Mouse (Mus musculus): Measurements from ENCODE around the gene Cyld. TPM values are rescaled to one million over a fixed set of nuclear protein-coding genes. Genes with fewer than 3 reads are reported as not detected.
"Not testable (repeated sequence)": the region's sequence is repeated elsewhere in the genome, so short reads cannot be mapped to it uniquely, and the experiment has no call there.

The Cyld gene
- polyA plus RNA-seq, 1 experiment from 2014 or later = 13.2 TPM

GRCm38 (mm10) chr8:88755175-88755791 is 58.5 kb downstream of the Cyld start:
- Histone ChIP-seq H3K9ac (ENCODE audit: low read length) (no peak overlapping the region), H3K27ac (ENCODE audit: low read depth, low read length) (no peak overlapping the region), H3K4me3 (ENCODE audit: low read depth, low read length) (no peak overlapping the region; the same call in 1 of the 2 replicates), H3K27me3 (ENCODE audit: control insufficient read depth, insufficient read depth, low read length) (no peaks in the 10 kb centered on the region), H3K36me3 (ENCODE audit: control insufficient read depth, insufficient read depth, low read length) (no peaks in the 10 kb centered on the region), H3K4me1 (replicated peaks; ENCODE audit: control insufficient read depth, insufficient read depth, low read length) (no peaks in the 10 kb centered on the region), H3K4me2 (ENCODE audit: low read depth, low read length, severe bottlenecking) (peak overlapping the region; percentile 41; the same call in 1 of the 2 replicates), H3K9me3 (ENCODE audit: control insufficient read depth, low read length) (no peaks in the 10 kb centered on the region)
- DNase-seq (ENCODE audit: low spot score) (peak; percentile 88), ATAC-seq (replicated peaks; ENCODE audit: low FRiP score) (peak; percentile 30; the same call in 1 of the 2 replicates)
- WGBS = 4% methylated on average over 14 of the region's 14 CpGs

GRCm38 (mm10) chr8:88761980-88762379 is 65.2 kb downstream of the Cyld start:
- no peak for ATAC-seq (replicated peaks; ENCODE audit: low FRiP score)
- Histone ChIP-seq H3K27ac (ENCODE audit: low read depth, low read length) (no peak overlapping the region), H3K9me3 (ENCODE audit: control insufficient read depth, low read length) (no peaks in the 10 kb centered on the region), H3K9ac (ENCODE audit: low read length) (no peak overlapping the region), H3K4me3 (ENCODE audit: low read depth, low read length) (no peak overlapping the region), H3K4me1 (replicated peaks; ENCODE audit: control insufficient read depth, insufficient read depth, low read length) (no peaks in the 10 kb centered on the region), H3K27me3 (ENCODE audit: control insufficient read depth, insufficient read depth, low read length) (no peaks in the 10 kb centered on the region), H3K36me3 (ENCODE audit: control insufficient read depth, insufficient read depth, low read length) (no peaks in the 10 kb centered on the region), H3K4me2 (ENCODE audit: low read depth, low read length, severe bottlenecking) (no peak overlapping the region)
- DNase-seq (ENCODE audit: low spot score) = no peak
- WGBS = 88% methylated on average over 12 of the region's 12 CpGs

- 81% methylated on average over 7 of the region's 7 CpGs for WGBS
- Histone ChIP-seq H3K9me3 (ENCODE audit: control insufficient read depth, low read length) (no peaks in the 10 kb centered on the region; the same call in 1 of the 2 replicates), H3K27me3 (ENCODE audit: control insufficient read depth, insufficient read depth, low read length) (no peaks in the 10 kb centered on the region), H3K4me1 (replicated peaks; ENCODE audit: control insufficient read depth, insufficient read depth, low read length) (0 out of 2 replicates have a peak, but pooled peaks cover 2% of the 10 kb centered on the region), H3K36me3 (ENCODE audit: control insufficient read depth, insufficient read depth, low read length) (no peaks in the 10 kb centered on the region), H3K4me2 (ENCODE audit: low read depth, low read length, severe bottlenecking) (no peak overlapping the region), H3K4me3 (ENCODE audit: low read depth, low read length) (no peak overlapping the region), H3K9ac (ENCODE audit: low read length) (no peak overlapping the region), H3K27ac (ENCODE audit: low read depth, low read length) (no peak overlapping the region)
- ATAC-seq (replicated peaks; ENCODE audit: low FRiP score) (no peak), DNase-seq (ENCODE audit: low spot score) (no peak)
These were observed 74.4 kb downstream of the Cyld start for GRCm38 (mm10) chr8:88771241-88771640.

GRCm38 (mm10) chr8:88774593-88775297 is 77.9 kb downstream of the Cyld start:
- Histone ChIP-seq H3K4me3 (ENCODE audit: low read depth, low read length) (no peak overlapping the region), H3K4me1 (replicated peaks; ENCODE audit: control insufficient read depth, insufficient read depth, low read length) (0 out of 2 replicates have a peak, but pooled peaks cover 2% of the 10 kb centered on the region), H3K9me3 (ENCODE audit: control insufficient read depth, low read length) (no peaks in the 10 kb centered on the region; the same call in 1 of the 2 replicates), H3K9ac (ENCODE audit: low read length) (no peak overlapping the region), H3K4me2 (ENCODE audit: low read depth, low read length, severe bottlenecking) (no peak overlapping the region), H3K36me3 (ENCODE audit: control insufficient read depth, insufficient read depth, low read length) (no peaks in the 10 kb centered on the region), H3K27me3 (ENCODE audit: control insufficient read depth, insufficient read depth, low read length) (no peaks in the 10 kb centered on the region), H3K27ac (ENCODE audit: low read depth, low read length) (no peak overlapping the region)
- DNase-seq (ENCODE audit: low spot score) (no peak), ATAC-seq (replicated peaks; ENCODE audit: low FRiP score) (no peak)
- WGBS = 53% methylated on average over 19 of the region's 19 CpGs

- ATAC-seq (replicated peaks; ENCODE audit: low FRiP score) (no peak), DNase-seq (ENCODE audit: low spot score) (no peak)
- no peak overlapping the region for H3K9ac ChIP-seq (ENCODE audit: low read length)
- no peak overlapping the region for H3K27ac ChIP-seq (ENCODE audit: low read depth, low read length)
- H3K4me1 ChIP-seq (replicated peaks; ENCODE audit: control insufficient read depth, insufficient read depth, low read length) = 0 out of 2 replicates have a peak, but pooled peaks cover 2% of the 10 kb centered on the region
- no peak overlapping the region for H3K4me3 ChIP-seq (ENCODE audit: low read depth, low read length)
- H3K4me2 ChIP-seq (ENCODE audit: low read depth, low read length, severe bottlenecking) = no peak overlapping the region
- H3K36me3 ChIP-seq (ENCODE audit: control insufficient read depth, insufficient read depth, low read length) = no peaks in the 10 kb centered on the region
- WGBS = 75% methylated on average over 7 of the region's 7 CpGs
- H3K9me3 ChIP-seq (ENCODE audit: control insufficient read depth, low read length) = no peaks in the 10 kb centered on the region
- H3K27me3 ChIP-seq (ENCODE audit: control insufficient read depth, insufficient read depth, low read length) = no peaks in the 10 kb centered on the region
These were observed 78.4 kb downstream of the Cyld start for GRCm38 (mm10) chr8:88775298-88775646.

GRCm38 (mm10) chr8:88780142-88780541 is 83.3 kb downstream of the Cyld start:
- ATAC-seq (replicated peaks; ENCODE audit: low FRiP score) (no peak), DNase-seq (ENCODE audit: low spot score) (peak; percentile 37)
- Histone ChIP-seq H3K36me3 (ENCODE audit: control insufficient read depth, insufficient read depth, low read length) (no peaks in the 10 kb centered on the region), H3K9me3 (ENCODE audit: control insufficient read depth, low read length) (no peaks in the 10 kb centered on the region), H3K27ac (ENCODE audit: low read depth, low read length) (no peak overlapping the region), H3K9ac (ENCODE audit: low read length) (no peak overlapping the region), H3K4me2 (ENCODE audit: low read depth, low read length, severe bottlenecking) (no peak overlapping the region), H3K4me3 (ENCODE audit: low read depth, low read length) (no peak overlapping the region), H3K4me1 (replicated peaks; ENCODE audit: control insufficient read depth, insufficient read depth, low read length) (no peaks in the 10 kb centered on the region), H3K27me3 (ENCODE audit: control insufficient read depth, insufficient read depth, low read length) (no peaks in the 10 kb centered on the region)
- WGBS = 73% methylated on average over 3 of the region's 3 CpGs

- DNase-seq (ENCODE audit: low spot score) = no peak
- H3K4me2 ChIP-seq (ENCODE audit: low read depth, low read length, severe bottlenecking) = no peak overlapping the region
- 83% methylated on average over 5 of the region's 5 CpGs for WGBS
- H3K4me3 ChIP-seq (ENCODE audit: low read depth, low read length) = no peak overlapping the region
- no peak overlapping the region for H3K27ac ChIP-seq (ENCODE audit: low read depth, low read length)
- no peak overlapping the region for H3K9ac ChIP-seq (ENCODE audit: low read length)
- ATAC-seq (replicated peaks; ENCODE audit: low FRiP score) = no peak
- no peaks in the 10 kb centered on the region for H3K4me1 ChIP-seq (replicated peaks; ENCODE audit: control insufficient read depth, insufficient read depth, low read length)
- no peaks in the 10 kb centered on the region for H3K27me3 ChIP-seq (ENCODE audit: control insufficient read depth, insufficient read depth, low read length)
- H3K36me3 ChIP-seq (ENCODE audit: control insufficient read depth, insufficient read depth, low read length) = no peaks in the 10 kb centered on the region
- no peaks in the 10 kb centered on the region for H3K9me3 ChIP-seq (ENCODE audit: control insufficient read depth, low read length)
These were observed 84.5 kb downstream of the Cyld start for GRCm38 (mm10) chr8:88781283-88781682.

- Histone ChIP-seq H3K27ac (ENCODE audit: low read depth, low read length) (no peak overlapping the region), H3K9ac (ENCODE audit: low read length) (no peak overlapping the region), H3K4me1 (replicated peaks; ENCODE audit: control insufficient read depth, insufficient read depth, low read length) (no peaks in the 10 kb centered on the region), H3K36me3 (ENCODE audit: control insufficient read depth, insufficient read depth, low read length) (no peaks in the 10 kb centered on the region), H3K4me3 (ENCODE audit: low read depth, low read length) (no peak overlapping the region), H3K9me3 (ENCODE audit: control insufficient read depth, low read length) (no peaks in the 10 kb centered on the region), H3K4me2 (ENCODE audit: low read depth, low read length, severe bottlenecking) (no peak overlapping the region), H3K27me3 (ENCODE audit: control insufficient read depth, insufficient read depth, low read length) (no peaks in the 10 kb centered on the region)
- 91% methylated on average over 1 of the region's 1 CpGs for WGBS
- ATAC-seq (replicated peaks; ENCODE audit: low FRiP score) (no peak), DNase-seq (ENCODE audit: low spot score) (no peak)
These were observed 86.9 kb downstream of the Cyld start for GRCm38 (mm10) chr8:88783722-88784121.

- H3K27me3 ChIP-seq (ENCODE audit: control insufficient read depth, insufficient read depth, low read length); DNase-seq (ENCODE audit: low spot score); H3K4me3 ChIP-seq (ENCODE audit: low read depth, low read length); H3K9me3 ChIP-seq (ENCODE audit: control insufficient read depth, low read length); H3K9ac ChIP-seq (ENCODE audit: low read length); H3K4me2 ChIP-seq (ENCODE audit: low read depth, low read length, severe bottlenecking); ATAC-seq (replicated peaks; ENCODE audit: low FRiP score); H3K27ac ChIP-seq (ENCODE audit: low read depth, low read length); H3K36me3 ChIP-seq (ENCODE audit: control insufficient read depth, insufficient read depth, low read length); H3K4me1 ChIP-seq (replicated peaks; ENCODE audit: control insufficient read depth, insufficient read depth, low read length): not testable (repeated sequence)
- WGBS = 76% methylated on average over 3 of the region's 3 CpGs
These were observed 91.5 kb downstream of the Cyld start for GRCm38 (mm10) chr8:88788335-88788734.

All from forebrain, embryonic 11.5 days (tissue).